Mouse (Mus musculus) neural tube, embryonic 13.5 days (tissue): Measurements from ENCODE around the gene Chek1. TPM values are rescaled to one million over a fixed set of nuclear protein-coding genes. Genes with fewer than 3 reads are reported as not detected.
A peak's percentile ranks its signal among the peaks of the same experiment; 100 is the strongest.

Experiments
- ATAC-seq: fragments of 200-750 bp; cut with Nextera tagmentation; 2 replicates; pipeline ENCODE4 v1.8.0; 2017; ENCODE audit warnings: low read depth, mild to moderate bottlenecking, moderate TSS enrichment, moderate library complexity
- H3K27ac ChIP-seq: fragments of 300-500 bp; sonication (generic); replicated peaks from 2 replicates; pipeline ENCODE4 v1.5.1; 2015; ENCODE audit warnings: moderate library complexity, mild to moderate bottlenecking, inconsistent platforms
- H3K27me3 ChIP-seq: fragments of 300-500 bp; sonication (generic); 2 replicates; pipeline ENCODE4 v1.6.1; 2015; ENCODE audit warnings: mild to moderate bottlenecking, inconsistent platforms
- H3K36me3 ChIP-seq: fragments of 300-500 bp; sonication (generic); 2 replicates; pipeline ENCODE4 v1.6.1; 2015; ENCODE audit warnings: mild to moderate bottlenecking, inconsistent platforms
- H3K4me1 ChIP-seq: fragments of 300-500 bp; sonication (generic); replicated peaks from 2 replicates; pipeline ENCODE4 v1.6.1; 2015; ENCODE audit warnings: inconsistent platforms
- H3K4me2 ChIP-seq: fragments of 300-500 bp; sonication (generic); 2 replicates; pipeline ENCODE4 v1.6.1; 2015; ENCODE audit warnings: inconsistent platforms, mild to moderate bottlenecking, moderate library complexity
- H3K4me3 ChIP-seq: fragments of 300-500 bp; sonication (generic); 2 replicates; pipeline ENCODE4 v1.5.1; 2015; ENCODE audit warnings: mild to moderate bottlenecking, inconsistent platforms
- H3K9ac ChIP-seq: fragments of 300-500 bp; sonication (generic); 2 replicates; pipeline ENCODE4 v1.6.1; 2015; ENCODE audit warnings: moderate library complexity, mild to moderate bottlenecking, inconsistent platforms
- H3K9me3 ChIP-seq: fragments of 300-500 bp; sonication (generic); 2 replicates; pipeline ENCODE4 v1.6.1; 2016; ENCODE audit warnings: inconsistent platforms
- WGBS: fragments of 180-500 bp; shearing (Covaris S2); methylation state at CpG from one replicate; pipeline ENCODE4 v1.1.7; 2015; 5-methylcytosine and 5-hydroxymethylcytosine counted together
- polyA plus RNA-seq: library from polyadenylated mRNA; unstranded; fragments of >200 nt; fragmentation: Nextera tagmentation; extraction: Ambion mirVana; gene quantifications from 2 replicates; pipeline ENCODE4 v1.2.1, GENCODE M21; 2015

The Chek1 gene
- 9.5 and 10.3 TPM in 2 replicates for polyA plus RNA-seq

DNA sequence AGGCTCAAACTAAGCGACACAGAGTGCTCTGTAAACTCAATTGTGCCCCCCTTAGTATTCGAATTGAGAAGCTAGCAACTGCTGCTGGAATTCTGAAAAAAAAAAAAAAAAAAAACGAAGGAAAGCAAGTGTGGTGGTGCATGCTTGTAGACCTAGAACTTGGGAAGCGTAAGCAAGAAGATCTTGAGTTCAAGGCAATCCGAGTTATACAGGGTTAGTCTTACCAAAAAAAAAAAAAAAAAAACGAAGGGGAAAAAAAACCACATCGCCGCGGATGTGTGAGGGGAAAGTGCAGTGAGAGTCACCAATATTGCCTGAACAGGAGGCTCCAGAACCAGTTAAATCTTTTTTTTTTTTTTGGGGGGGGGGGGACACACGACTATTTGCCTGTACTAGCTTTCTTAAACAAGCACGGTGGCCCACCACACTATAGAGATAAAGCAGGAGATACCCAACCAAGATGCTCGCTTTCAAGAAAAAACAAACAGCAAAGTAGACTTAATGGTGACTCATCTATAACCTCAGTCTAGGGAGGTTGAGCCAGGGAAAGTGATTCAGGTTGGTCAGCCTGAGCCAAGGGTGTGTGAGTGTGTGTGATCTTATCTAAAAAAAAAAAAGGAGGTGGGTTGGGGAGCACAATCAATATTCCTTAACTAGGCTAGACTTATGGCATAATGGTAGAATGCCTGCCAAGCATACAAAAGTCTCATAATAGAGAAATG is at the start of gene Chek1:
Gene Chek1 (minus strand): TSS at position 32 of the 722 bp plus-strand sequence.
- 9% methylated on average over 12 of the region's 12 CpGs for WGBS
- H3K36me3 ChIP-seq, result peaks cover 14% of the 10 kb centered on the region
- H3K4me3 ChIP-seq, result peak within 1 kb of the TSS; percentile 65
- no peak for ATAC-seq
- H3K9me3 ChIP-seq, result no peaks in the 10 kb centered on the region
- H3K4me1 ChIP-seq, result peaks cover 19% of the 10 kb centered on the region
- peak within 1 kb of the TSS; percentile 92 for H3K4me2 ChIP-seq
- no peaks in the 10 kb centered on the region for H3K27me3 ChIP-seq
- peak within 1 kb of the TSS; percentile 76 for H3K9ac ChIP-seq
- H3K27ac ChIP-seq, result peak within 1 kb of the TSS; percentile 88

DNA sequence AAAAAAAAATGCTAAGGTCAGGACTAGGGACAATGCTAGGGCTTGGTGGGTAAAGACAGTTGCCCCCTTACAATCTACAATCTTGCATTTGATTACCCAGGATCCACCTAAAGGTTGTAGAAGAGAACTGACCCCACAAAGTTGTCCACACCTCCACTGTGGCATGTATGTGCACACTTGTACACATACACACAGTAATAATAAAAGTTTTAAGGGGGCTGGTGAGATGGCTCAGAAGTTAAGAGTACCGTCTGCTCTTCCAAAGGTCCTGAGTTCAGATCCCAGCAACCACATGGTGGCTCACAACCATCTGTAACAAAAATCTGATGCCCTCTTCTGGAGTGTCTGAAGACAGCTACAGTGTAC is 42.2 kb upstream of the Chek1 start:
- Histone ChIP-seq H3K4me3 (no peak overlapping the region), H3K4me1 (peaks cover 19% of the 10 kb centered on the region), H3K9ac (no peak overlapping the region), H3K27ac (no peak overlapping the region), H3K9me3 (no peaks in the 10 kb centered on the region), H3K4me2 (peak overlapping the region; percentile 78), H3K36me3 (peaks cover 7% of the 10 kb centered on the region), H3K27me3 (no peaks in the 10 kb centered on the region)
- no peak for ATAC-seq
- WGBS, result 86% methylated on average over 1 of the region's 1 CpGs

- Histone ChIP-seq H3K4me2 (peak overlapping the region; percentile 78), H3K9me3 (no peaks in the 10 kb centered on the region), H3K4me1 (peaks cover 19% of the 10 kb centered on the region), H3K27ac (peak overlapping the region; percentile 87), H3K27me3 (no peaks in the 10 kb centered on the region), H3K36me3 (peaks cover 11% of the 10 kb centered on the region), H3K4me3 (peak overlapping the region; percentile 70), H3K9ac (peak overlapping the region; percentile 82)
- WGBS, result 14% methylated on average over 25 of the region's 25 CpGs
- peak; percentile 25 for ATAC-seq
Measured at GRCm38 (mm10) chr9:36768156-36769047, 41.5 kb upstream of the Chek1 start.

DNA sequence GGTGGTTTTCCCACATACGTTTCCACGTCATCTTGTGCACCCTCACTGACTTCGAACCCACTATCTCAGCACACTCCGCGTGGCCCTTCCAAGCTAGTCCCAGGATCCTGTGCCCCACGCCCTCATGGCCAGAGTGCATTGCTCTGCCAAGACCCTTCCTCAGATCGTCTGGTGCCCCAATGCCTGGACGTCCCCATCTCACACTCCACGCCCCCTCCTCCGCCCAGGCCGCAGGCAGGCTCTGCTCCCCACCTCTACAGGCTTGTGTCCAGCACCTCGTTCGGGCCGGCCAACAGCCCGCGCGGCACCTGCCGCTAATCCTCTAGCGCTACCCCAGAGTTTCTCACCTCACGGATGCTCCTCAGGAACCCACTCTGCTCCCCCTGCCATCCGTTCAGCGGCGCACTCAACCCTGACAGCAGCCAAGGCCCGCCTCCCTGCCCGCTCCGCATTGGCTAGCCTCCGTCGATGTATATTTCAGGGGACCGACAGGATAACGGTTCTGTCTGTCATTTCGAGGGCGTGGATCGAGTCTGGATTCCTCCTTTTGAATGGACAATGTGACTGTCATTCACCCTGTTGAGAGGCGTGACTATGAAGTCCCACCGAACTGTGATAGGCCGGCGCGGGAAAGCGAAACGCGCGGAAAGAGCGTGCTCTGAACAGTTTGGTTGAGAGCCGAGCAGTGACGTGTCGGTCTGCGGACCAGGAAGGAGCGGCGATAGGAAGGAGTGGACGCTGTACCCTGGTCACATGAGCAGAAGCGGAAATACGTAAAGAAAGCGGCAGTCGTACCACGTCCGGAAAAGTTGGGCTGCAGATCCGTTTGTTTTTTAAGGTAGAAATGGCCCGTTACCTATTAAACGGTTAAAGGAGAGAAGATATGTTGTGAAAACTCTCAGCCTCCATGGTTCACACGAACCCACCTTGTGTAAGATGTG is 40.6 kb upstream of the Chek1 start, which contains the start of gene Stt3a:
Gene Stt3a (minus strand): TSS at position 477 of the 941 bp plus-strand sequence.
- Histone ChIP-seq H3K9ac (peak within 1 kb of the TSS; percentile 89), H3K4me2 (peak within 1 kb of the TSS; percentile 88), H3K4me1 (peaks cover 19% of the 10 kb centered on the region), H3K27ac (peak within 1 kb of the TSS; percentile 87), H3K9me3 (no peaks in the 10 kb centered on the region), H3K36me3 (peaks cover 19% of the 10 kb centered on the region), H3K4me3 (peak within 1 kb of the TSS; percentile 79), H3K27me3 (no peaks in the 10 kb centered on the region)
- ATAC-seq, result peak; percentile 100
- under 1% methylated on average over 60 of the region's 60 CpGs for WGBS

GRCm38 (mm10) chr9:36764378-36764777 is 37.5 kb upstream of the Chek1 start:
- peaks cover 19% of the 10 kb centered on the region for H3K4me1 ChIP-seq
- no peak overlapping the region for H3K9ac ChIP-seq
- H3K9me3 ChIP-seq, result no peaks in the 10 kb centered on the region
- no peak for ATAC-seq
- peaks cover 41% of the 10 kb centered on the region for H3K36me3 ChIP-seq
- H3K4me2 ChIP-seq, result no peak overlapping the region
- WGBS, result 96% methylated on average over 1 of the region's 1 CpGs
- H3K27me3 ChIP-seq, result no peaks in the 10 kb centered on the region
- H3K4me3 ChIP-seq, result no peak overlapping the region
- no peak overlapping the region for H3K27ac ChIP-seq

DNA sequence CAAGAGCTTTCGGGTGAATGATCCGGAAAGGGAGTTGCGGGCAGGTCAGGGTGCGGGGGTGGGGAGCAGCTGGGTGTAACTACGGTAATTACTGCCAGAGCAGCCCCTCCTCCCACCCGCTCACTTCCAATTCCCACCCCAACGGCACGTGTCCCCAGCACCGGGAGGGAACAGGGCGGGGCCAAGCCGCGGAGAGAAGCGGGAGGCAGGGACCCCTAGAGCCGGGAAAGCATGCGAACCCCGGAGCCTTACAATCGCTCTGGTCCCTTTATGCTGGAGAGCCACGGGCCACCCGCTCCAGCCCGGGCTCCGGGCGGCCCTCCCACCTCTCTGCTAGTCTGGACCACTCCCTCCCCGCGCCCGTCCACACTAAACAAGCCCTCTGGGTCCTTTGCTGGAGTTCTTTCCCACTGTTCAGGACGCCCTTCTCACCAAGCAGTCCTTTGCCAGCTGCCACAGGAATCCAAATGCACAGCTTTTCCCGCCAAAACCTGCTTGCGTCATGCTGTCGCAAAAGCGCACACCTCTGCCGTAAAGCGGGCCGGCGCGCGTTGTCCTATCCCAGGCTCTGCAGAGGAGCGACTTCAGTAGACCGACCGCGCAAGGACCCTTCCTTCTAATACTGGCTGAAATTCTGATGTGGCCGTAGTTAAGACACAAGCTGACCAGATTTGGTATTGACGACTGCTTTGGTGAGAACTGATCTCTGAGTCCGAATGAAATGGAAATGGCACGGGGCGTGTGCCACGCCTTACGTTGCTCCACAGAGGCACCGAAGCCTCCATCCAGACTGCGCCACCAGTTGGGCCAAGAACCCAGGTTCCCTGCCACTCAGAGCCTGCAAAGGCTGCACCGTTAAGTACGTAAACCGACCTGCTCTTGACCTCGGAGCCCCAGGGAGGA is 483 bp downstream of the Chek1 start:
- Histone ChIP-seq H3K9me3 (no peaks in the 10 kb centered on the region), H3K4me3 (peak overlapping the region; percentile 65), H3K36me3 (peaks cover 16% of the 10 kb centered on the region), H3K9ac (peak overlapping the region; percentile 76), H3K4me1 (peaks cover 19% of the 10 kb centered on the region), H3K27me3 (no peaks in the 10 kb centered on the region), H3K4me2 (peak overlapping the region; percentile 92), H3K27ac (peak overlapping the region; percentile 88)
- peak; percentile 97 for ATAC-seq
- WGBS, result under 1% methylated on average over 53 of the region's 53 CpGs

- Histone ChIP-seq H3K9ac (no peak overlapping the region), H3K4me3 (no peak overlapping the region), H3K9me3 (no peaks in the 10 kb centered on the region), H3K27me3 (no peaks in the 10 kb centered on the region), H3K27ac (no peak overlapping the region), H3K4me2 (no peak overlapping the region), H3K4me1 (no peaks in the 10 kb centered on the region), H3K36me3 (peaks cover 20% of the 10 kb centered on the region)
- no peak for ATAC-seq
- 86% methylated on average over 3 of the region's 3 CpGs for WGBS
Measured at GRCm38 (mm10) chr9:36716624-36717023, 10.2 kb downstream of the Chek1 start.

DNA sequence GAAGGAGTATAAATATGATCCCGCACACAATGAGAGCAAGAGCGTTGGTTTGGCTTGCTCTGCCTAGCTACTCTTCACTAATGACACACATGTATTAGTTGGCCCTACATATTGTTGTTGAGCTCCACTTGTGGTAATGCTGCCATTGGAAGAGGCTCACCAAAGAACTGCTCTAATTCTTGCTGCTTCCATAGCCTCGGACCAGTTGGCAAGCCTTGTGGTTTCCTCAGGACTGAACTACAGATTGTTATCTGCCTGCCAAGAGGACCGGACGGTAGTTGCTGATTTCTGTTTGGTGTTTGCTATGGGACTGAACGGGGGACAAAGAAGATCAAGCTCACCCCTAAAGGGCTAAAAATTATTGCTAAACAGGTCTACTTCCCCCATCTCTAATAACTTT is 19.6 kb downstream of the Chek1 start:
- Histone ChIP-seq H3K36me3 (peaks cover 8% of the 10 kb centered on the region; the same call in 1 of the 2 replicates), H3K9me3 (no peaks in the 10 kb centered on the region), H3K27ac (no peak overlapping the region), H3K4me3 (no peak overlapping the region), H3K9ac (no peak overlapping the region), H3K4me2 (no peak overlapping the region), H3K27me3 (no peaks in the 10 kb centered on the region), H3K4me1 (no peaks in the 10 kb centered on the region)
- no peak for ATAC-seq
- 91% methylated on average over 6 of the region's 6 CpGs for WGBS

DNA sequence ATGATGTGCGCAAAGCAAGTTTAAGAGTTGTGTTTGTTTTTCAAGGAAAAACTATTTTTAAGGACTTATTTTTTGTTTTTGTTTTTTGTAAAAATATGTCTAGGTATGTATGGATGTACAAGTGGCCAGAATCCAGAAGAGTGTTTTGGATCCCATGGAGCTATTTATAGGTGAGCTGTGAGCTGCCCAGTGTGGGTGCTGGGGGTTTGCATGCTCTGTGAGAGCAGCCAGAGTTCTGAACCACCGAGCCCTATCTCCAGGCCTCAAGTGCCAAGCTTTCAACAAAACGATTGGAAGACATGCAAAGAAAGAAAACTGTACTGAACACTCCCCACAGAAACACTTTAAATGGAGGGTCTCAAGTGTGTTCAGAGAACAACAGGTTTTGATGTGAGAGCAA is 20.9 kb downstream of the Chek1 start:
- H3K9ac ChIP-seq, result no peak overlapping the region
- no peak for ATAC-seq
- H3K27ac ChIP-seq, result no peak overlapping the region
- WGBS, result 91% methylated on average over 3 of the region's 3 CpGs
- H3K4me1 ChIP-seq, result no peaks in the 10 kb centered on the region
- H3K27me3 ChIP-seq, result no peaks in the 10 kb centered on the region
- H3K4me3 ChIP-seq, result no peak overlapping the region
- no peaks in the 10 kb centered on the region for H3K9me3 ChIP-seq
- no peak overlapping the region for H3K4me2 ChIP-seq
- H3K36me3 ChIP-seq, result peaks cover 8% of the 10 kb centered on the region; the same call in 1 of the 2 replicates

- no peak for ATAC-seq
- Histone ChIP-seq H3K4me3 (no peak overlapping the region), H3K4me2 (no peak overlapping the region), H3K9ac (no peak overlapping the region), H3K4me1 (no peaks in the 10 kb centered on the region), H3K27ac (no peak overlapping the region), H3K9me3 (no peaks in the 10 kb centered on the region), H3K36me3 (no peaks in the 10 kb centered on the region), H3K27me3 (no peaks in the 10 kb centered on the region)
- 95% methylated on average over 10 of the region's 10 CpGs for WGBS
Measured at GRCm38 (mm10) chr9:36694276-36694675, 32.6 kb downstream of the Chek1 start.

DNA sequence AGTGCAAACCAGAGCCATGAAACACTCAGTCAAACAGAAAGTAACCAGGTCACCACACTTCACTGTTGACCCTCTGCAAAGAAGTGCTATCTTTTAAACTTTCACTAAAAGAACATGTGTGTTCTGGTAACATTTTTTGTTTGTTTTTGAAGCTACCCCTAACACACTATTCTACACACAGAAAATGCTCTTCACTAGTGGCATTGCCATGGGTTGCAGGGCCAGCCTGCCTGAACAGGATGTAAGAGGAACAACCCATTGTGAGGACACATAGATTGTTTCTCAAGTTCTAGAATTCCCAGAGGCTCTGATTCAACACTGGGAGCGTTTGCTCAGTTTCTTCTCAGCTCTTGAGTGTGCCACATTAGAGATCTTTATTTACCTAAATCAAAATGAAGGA is 33.9 kb downstream of the Chek1 start, which contains the start of gene Acrv1:
Gene Acrv1 (plus strand): TSS at position 301 of the 400 bp plus-strand sequence.
- no peak within 1 kb of the TSS for H3K4me3 ChIP-seq
- H3K4me1 ChIP-seq, result no peaks in the 10 kb centered on the region
- H3K9ac ChIP-seq, result no peak within 1 kb of the TSS
- no peaks in the 10 kb centered on the region for H3K9me3 ChIP-seq
- H3K4me2 ChIP-seq, result no peak within 1 kb of the TSS
- H3K36me3 ChIP-seq, result no peaks in the 10 kb centered on the region
- WGBS, result 74% methylated on average over 1 of the region's 1 CpGs
- no peak within 1 kb of the TSS for H3K27ac ChIP-seq
- no peaks in the 10 kb centered on the region for H3K27me3 ChIP-seq
- ATAC-seq, result no peak
